Mouse (Mus musculus): ENCODE data around the gene Mark2. TPM values are rescaled to one million over a fixed set of nuclear protein-coding genes. Genes with fewer than 3 reads are reported as not detected.

The Mark2 gene
- total RNA-seq, 2 experiments from 2014 or later: 134 to 150 TPM

DNA sequence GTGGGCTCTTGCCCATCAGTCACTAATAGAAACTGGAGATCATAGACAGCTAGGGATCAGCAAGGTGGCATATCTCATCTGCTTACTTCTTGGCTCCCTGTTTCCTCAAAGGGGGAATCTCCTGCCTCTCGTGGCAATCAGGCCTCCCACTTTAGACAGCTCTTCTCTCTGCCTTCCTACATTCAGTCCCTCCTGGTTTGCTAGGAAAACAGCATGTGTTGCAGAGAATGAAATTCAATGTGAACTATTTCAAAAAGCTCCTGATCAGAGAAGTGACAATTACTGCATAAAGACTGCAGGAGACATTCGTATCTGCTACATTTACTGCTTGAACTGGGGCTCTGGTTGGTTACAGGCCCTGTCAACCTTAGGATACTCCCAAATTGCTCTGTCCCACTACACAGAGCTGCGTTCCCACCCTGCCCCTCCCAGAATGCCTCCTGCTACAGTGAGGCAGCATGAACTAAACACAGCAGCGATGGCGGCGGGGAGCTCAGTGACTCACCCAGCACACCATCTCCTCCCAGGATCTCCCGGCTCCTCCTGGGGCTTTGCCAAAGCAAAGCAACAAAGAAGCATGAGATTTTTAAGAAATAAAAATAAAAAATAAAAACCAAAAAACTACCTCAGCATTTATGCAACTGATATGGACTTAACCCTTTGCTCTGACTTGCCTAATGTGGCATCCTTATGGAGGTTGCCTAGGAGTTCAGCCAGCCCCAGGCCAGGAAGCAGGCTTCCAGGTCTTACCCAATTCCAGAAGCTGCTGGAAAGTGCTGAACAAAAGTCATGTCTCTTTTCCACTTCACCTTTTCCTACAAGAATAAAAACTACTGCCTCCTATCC, 39.8 kb downstream of the Mark2 start:
- DNase-seq (ENCODE audit: low spot score in 2 of 2): peak; percentile 58 to 83
- intact Hi-C loops (cut with DNase I): no loop called here

DNA sequence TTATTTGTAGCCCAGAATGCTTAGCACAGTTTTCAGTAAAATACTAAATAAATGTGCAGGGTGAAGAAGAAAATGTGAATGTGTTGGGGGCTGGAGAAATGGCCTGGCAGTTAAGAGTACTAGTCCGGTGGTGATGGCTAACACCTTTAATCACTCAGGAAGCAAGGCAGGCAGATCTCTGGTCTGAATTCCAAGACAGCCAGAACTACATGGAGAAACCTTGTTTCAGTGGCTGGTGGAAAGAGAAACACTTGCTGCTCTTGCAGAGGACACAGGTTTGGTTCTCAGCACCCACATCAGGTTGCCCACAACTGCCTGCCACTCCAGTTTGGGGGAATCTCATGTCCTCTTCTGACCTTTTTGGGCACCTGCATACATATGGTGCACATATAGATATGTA, 41.6 kb downstream of the Mark2 start:
- intact Hi-C loops (cut with DNase I): no loop called here
- no peak for DNase-seq (ENCODE audit: low spot score in 2 of 2)

DNA sequence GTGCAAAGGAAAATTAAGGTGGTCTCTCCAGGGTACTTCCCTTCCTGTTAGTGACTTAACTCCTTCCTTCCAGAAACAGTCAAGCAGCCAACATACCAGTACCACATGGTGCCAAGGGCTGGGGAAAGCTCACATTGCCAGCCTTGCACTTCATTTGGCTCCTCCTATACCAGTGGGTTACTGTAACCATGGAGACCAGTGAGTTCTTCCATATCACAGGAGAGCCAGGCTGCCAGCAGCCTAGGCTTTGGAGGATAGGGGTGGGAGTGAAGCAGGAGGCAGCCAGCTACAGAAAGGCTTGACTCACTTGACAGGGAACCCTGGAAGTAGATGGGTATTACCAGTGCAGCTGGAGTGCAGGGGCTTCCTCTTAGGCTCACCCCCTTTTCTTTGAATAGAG, 42.6 kb downstream of the Mark2 start:
- peak; percentile 73 to 95 for DNase-seq (ENCODE audit: low spot score in 2 of 2)
- intact Hi-C loops (cut with DNase I): no loop called here

DNA sequence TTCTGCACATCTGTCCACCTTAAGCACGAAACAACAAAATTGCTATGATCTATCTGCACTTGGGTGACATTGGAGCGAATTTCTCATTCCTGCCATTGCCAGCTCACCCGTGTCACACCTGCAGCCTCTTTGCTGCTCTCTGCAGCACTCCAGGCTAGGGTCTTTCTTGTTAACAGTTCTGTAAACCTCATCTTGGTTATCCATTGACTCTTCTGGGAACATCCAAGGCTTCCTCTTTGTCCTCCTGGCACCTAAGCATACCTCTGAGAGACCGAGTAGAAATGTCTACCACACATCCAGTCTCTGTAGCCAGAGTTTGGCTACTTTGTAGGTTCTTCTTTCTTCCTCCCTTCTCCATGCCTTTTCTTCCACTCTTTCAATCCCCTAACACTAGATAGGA, 45.7 kb downstream of the Mark2 start:
- intact Hi-C loops (cut with DNase I): no loop called here
- no peak for DNase-seq (ENCODE audit: low spot score in 2 of 2)

DNA sequence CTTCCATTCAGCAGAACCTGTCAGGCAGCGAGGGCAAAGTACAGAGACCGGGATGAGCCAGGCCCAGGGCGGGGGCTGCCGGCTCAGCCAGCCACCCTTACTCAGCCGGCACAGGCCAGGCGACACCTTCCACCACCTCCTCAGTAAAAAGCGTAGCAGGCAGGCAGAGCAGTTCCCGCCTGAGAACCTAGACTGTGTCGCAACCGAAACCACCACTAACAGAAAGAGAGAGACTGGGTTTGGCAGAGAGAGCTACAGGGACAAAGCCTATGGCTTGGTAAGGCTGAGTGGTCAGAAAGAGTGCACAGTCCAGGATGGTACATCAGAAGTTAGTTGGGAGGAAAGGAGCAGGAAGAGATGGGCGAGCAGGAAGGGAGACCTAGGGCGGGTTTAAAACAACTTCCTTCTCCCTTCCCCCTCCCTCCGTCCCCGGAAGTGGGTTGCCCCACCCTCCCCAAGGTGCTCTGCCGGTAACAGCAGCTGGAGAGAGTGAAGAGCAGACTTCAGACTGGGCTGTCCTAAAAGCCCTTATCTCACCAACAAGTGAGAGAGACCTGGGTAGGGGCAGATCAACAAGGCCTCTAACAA, 46.5 kb downstream of the Mark2 start:
- intact Hi-C loops (cut with DNase I): no loop called here
- no peak for DNase-seq (ENCODE audit: low spot score in 2 of 2)

DNA sequence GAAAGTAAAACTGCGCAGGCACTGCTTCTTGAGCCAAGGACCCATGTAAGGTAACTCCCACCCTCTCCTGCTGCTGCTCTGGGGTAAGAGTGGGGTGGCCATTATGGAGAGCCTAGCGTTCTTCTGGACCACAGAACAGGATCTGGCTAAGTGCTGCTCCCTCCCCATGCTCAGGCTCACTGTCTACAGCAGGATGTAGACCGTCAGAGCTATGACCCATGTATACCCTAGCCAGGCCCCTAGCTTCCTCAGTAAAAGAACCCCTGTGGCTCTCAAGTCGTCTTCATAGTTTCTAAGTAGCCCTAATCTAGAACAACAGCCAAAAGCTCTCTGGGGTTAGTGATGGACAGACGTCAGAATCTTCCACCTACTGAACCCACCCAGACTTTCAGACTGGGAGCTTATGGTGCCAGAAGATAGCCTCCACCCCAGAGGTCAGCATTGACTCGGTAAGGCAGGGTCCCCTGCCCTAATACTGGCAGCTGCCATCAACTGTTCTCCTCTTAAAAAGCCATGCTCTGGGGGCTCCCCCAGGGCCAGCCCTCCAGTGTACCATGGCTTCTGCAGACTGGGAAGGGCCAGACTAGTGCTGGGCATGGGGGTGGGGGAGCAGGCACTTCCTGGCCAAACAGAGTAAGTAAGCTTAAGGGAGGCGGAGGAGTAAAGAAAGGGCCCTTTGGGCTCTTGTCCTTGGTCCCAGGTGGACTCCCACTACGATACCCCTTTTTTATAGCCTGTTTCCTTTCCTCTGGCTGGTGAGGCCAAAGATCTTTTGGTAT, 47.4 kb downstream of the Mark2 start:
- intact Hi-C loops (cut with DNase I): no loop called here
- no peak for DNase-seq (ENCODE audit: low spot score in 2 of 2)

DNA sequence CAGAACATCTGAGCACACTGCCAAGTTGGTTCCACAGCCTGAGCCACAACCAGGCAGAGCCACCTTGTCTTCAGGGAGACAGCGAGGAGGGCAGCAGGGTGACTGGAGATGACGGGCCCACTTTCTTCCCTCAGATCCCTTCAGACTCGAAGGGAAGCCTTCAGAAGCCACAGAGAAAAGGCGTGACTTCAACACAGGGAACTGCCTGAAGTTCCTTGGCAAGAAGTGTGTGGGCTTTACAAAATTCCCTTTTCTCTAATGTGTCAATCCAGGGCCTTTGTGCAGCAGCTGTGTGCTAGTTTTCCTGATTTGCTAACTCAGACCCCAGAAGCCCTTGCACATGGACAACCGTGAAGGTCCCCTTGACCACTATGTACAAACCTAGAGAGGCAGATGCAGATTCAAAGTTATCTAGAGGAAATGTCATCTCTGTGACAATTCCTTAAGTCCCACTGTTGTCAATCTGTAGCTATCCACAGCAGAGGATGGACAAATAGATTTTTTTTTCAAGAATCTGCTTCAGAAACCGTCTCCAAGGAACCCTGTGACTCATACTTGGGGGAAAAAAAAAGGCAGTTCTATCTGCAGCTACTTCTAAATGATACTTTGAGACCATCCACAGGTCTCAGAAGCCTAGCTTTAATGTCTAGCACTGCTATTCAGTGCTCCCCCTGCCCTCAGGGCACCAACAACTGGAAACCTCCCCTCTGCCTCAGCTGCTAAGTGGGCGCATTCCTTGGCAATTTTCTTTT, 49.5 kb downstream of the Mark2 start:
- intact Hi-C loops (cut with DNase I): no loop called here
- DNase-seq (ENCODE audit: low spot score in 2 of 2): peak in 1 of 2 experiments; percentile 63

DNA sequence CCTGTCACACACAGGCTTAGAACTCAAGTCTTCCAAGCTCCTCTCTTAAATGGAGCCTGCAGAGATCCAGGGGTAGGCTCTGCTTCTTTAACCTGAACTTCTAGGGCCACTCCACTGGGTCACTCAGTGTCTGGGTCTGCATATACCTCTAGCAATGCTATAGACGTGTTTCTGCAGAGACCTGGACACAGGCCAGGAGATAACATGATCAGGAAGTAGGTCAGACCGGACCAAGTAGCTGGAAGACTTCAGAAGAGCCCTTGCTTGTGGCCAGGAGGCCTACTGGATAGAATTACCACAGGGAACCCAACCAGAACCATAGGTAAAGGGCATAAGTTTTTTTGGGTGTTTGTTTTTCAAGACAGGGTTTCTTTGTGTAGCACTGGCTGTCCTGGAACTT, 51.9 kb downstream of the Mark2 start:
- DNase-seq (ENCODE audit: low spot score in 2 of 2): no peak
- intact Hi-C loops (cut with DNase I): no loop called here

DNA sequence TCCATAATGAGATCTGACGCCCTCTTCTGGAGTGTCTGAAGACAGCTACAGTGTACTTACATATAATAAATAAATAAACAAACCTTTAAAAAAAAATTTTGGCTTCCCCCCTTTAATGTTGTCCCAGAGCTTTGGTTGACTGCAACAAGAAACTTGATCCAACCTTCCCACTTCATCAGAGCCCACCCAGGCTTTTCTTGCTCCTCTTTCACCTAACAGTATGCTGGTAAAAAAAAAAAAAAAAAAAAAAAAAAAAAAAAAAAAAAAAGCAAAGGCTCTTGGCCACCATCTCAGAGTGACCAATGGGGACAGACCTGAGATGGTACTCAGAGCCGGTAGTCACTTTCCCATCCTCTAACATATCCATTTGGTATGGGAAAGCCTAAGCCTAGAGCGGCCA, 53.4 kb downstream of the Mark2 start:
- intact Hi-C loops (cut with DNase I): no loop called here
- DNase-seq (ENCODE audit: low spot score in 2 of 2): no peak

DNA sequence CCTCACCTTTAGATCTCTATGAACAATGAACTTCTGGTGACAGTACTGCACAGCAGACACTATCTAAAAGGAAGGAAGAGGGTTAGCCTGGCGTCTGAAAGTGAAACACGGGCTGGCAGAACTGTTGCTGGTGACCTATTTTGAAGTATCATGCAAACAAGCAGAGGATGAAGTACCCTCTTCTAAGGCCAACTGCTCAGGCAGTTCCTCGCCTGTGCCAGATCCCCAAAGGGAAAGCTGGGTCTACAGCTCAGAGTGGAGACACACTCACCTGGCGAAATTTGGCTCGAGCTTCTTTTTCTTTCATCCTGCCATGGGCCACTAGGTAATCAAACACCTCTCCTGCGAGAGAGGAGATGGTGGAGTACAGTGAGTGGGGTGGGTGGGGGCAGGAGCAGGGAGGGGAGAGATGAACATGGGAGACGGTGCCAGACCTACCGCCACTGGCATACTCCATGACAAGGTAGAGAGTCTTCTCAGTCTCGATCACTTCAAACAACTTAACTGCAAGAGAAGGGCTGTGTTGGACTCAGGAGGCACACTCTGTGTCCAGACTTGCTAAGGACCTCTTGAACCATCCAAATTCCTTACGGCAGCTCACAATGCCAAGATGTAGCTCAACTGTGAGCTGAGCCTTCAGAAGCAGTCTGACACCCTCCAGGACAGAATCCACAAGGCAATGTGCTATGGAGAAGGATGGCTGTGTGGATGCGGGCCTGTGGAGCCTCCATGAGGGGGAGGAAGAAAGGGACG, 54.9 kb downstream of the Mark2 start:
- DNase-seq (ENCODE audit: low spot score in 2 of 2): no peak
- intact Hi-C loops (cut with DNase I): no loop called here

DNA sequence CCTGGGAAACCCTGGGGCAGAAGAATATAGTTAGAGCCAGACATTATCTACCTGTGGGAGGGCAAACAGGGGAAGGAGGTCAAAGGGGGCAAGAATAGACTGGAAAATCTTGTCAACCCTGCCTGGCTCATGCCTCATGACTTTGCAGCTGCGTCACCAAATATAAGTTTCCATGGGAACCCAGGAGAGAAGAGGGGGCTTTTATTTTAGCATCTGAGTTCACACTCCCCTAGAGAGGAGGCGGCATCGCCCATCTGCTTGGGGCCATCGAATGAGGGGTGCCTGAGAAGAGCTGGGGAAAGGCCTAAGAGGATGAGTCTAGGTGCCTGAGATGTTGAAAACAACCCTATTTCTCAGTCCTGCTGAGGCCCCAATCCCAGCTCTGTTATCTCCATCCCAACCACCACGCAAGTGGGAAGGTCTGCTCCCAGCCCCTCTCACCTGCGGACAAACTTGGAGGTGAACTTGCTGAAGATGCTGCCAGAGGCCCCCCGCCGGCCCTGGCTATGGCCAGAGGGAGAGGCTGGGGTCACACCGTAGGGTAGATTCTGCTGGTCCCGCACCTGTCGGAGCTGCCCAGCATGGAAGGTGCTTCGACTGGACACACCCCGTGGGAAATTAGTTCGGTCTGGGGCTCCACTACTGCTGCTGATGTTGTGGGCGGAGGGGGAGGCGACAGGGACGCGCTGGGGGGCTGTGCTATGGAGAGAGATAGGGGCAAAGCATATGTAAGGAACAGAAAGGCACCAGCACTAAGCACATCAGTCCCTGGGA, 60.9 kb downstream of the Mark2 start:
- DNase-seq (ENCODE audit: low spot score in 2 of 2): peak; percentile 77 to 96
- intact Hi-C loops (cut with DNase I): loop anchor here (1.0 kb wide), 1 partner anchor 61 kb away; the partner anchor contains the start of gene Mark2

DNA sequence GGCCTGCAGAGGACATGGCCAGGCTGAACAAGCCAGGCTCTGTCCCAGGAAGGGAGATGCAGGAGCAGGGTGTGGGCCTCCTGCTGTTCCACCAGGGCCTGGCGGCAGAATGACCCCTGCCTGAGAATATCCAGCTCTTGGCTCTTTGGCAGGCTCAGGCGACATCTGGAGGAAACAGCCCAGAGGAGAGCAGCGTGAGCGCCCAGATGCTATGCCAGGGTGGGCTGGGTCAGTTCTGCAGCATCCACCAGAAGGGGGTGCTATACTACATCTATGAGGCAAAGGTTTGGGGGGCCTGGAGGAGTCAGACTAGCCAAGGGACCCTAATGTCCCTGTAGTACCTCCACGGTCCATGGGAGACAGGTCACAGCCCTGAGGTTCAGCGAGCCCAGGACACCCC, 62.5 kb downstream of the Mark2 start:
- intact Hi-C loops (cut with DNase I): no loop called here
- DNase-seq (ENCODE audit: low spot score in 2 of 2): no peak

DNA sequence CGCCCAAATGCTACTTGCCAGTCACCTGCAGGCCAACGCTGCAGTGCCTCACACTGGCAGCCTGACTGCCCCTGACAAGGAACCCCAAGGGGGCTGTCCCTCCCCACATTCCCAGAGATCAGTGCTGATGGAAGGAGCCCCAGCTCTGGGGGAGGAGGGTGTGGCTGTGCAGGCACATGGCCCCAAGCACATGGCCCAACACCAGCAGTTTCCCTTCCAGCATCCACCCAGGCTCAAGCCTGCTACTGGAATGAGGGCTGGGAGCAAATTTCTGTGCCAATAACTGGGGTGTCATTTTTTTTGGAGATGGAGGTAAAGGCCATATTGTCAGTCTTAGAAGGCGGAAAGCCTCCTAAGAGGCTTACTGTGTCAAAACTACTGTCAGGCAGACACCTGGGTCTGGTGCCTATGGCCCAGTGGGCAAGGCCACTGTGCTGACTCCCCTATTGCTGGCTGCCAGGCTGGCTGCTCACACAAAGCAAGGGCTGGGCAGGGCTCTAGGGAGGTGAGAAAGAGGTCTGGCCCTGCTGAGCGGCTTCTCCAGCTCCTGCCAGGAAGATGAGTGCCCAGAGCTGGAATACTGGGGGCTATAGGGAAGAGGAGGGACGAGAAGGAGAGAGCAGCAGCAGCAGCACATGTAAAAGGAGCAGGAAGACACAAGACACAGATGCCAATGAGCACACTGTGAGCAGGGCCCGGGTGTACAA, 63.3 kb downstream of the Mark2 start:
- peak in 1 of 2 experiments; percentile 59 for DNase-seq (ENCODE audit: low spot score in 2 of 2)
- intact Hi-C loops (cut with DNase I): no loop called here

DNA sequence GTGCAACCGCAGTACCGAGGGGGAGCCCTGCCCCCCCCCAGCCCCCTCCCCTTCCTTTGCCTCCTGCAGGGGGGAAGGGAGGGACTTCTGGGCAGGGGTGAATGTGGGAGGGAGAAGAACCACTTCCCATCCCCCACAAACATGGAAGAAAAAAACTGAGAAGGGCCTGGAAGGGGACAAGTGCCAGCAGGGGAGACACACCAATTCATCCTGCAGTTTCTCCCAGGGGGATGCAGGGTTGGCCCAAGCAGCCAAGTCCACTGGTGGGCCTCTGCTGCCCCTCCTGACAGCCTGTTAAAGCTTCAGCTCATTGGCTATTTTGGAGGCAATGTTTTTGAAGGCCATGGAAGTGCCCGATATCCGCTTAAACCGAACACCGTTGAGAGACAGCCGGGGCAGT, 64.9 kb downstream of the Mark2 start:
- intact Hi-C loops (cut with DNase I): no loop called here
- no peak for DNase-seq (ENCODE audit: low spot score in 2 of 2)

DNA sequence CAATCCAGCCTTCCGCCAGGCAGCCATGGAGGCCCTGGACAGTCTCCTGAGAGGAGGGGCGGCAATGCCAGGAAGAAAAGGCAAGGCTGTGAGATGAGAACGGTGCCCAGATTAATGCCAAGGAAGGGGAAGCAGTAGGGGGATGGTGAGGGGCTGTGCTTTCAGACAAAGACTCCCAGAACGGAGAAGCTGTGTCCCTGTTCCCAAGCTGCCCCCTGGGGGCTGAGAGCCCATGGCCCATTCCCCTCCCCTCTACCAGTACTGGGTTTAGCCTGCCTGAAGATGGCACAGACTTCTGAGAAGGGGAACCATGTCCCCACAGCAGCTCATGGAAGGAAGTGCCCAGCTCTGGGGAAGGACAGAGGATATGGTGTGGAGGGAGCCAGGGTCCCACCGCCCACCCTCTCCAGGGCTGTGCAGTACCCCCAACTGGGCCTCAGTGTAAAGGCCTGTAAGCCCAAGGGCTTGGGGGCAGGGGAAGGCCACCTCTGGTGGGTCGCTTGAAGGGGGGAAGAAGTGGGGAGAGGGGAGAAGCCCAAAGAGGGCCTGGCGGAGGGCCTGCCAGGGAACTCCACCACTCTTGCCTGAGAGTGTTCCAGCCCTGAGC, 65.5 kb downstream of the Mark2 start:
- no peak for DNase-seq (ENCODE audit: low spot score in 2 of 2)
- intact Hi-C loops (cut with DNase I): no loop called here

DNA sequence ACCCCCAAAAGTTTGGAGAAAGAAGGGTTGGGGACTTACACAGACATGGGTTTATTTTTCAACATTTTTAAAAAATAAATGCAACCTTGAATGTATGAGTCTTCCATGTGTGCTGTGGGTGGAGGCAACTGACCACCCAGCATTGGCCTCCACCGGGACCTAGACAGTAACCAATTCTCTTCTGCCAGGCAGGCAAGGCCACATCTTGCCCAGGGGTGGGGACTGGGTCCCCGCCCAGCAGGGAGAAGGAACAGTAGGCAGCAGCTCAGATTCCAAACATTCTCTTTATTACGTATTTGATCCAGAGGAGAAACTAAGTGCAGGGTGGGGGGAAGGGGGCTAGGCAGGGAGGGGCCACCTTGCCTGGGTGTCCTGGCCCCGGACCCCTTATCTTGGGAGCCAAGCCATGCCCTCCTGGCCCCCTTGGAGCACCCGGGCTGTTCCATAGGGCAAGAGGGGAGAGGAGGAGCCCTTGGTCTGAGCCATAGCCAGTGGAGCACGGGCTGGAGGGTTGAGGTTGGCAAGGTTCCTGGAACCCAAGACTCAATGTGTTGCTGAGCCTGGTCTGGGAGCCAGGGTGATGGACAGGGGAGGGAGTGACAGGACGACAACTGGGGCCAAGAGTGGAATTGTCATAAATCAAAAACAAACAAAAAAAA, 66.4 kb downstream of the Mark2 start:
- intact Hi-C loops (cut with DNase I): no loop called here
- DNase-seq (ENCODE audit: low spot score in 2 of 2): peak in 1 of 2 experiments; percentile 9
